Mouse (Mus musculus): Measurements from ENCODE around the gene Hoxb8. TPM values are rescaled to one million over a fixed set of nuclear protein-coding genes. Genes with fewer than 3 reads are reported as not detected.

Hoxb8 gene
- polyA plus RNA-seq, 1 experiment from 2014 or later: not detected

GRCm38 (mm10) chr11:96327750-96328149 is 46.0 kb downstream of the Hoxb8 start:
- H3K4me3 ChIP-seq: no peak overlapping the region
- no peak overlapping the region for H3K9ac ChIP-seq
- ATAC-seq (replicated peaks): no peak
- H3K9me3 ChIP-seq: no peaks in the 10 kb centered on the region
- no peaks in the 10 kb centered on the region for H3K36me3 ChIP-seq (replicated peaks)
- no peak overlapping the region for H3K4me2 ChIP-seq
- WGBS: 0% methylated on average over 5 of the region's 5 CpGs
- H3K4me1 ChIP-seq: no peaks in the 10 kb centered on the region; the same call in 1 of the 2 replicates
- H3K27ac ChIP-seq: no peak overlapping the region
- H3K27me3 ChIP-seq (replicated peaks): peaks cover 95% of the 10 kb centered on the region

GRCm38 (mm10) chr11:96328605-96329004 is 46.9 kb downstream of the Hoxb8 start:
- no peak for ATAC-seq (replicated peaks)
- Histone ChIP-seq H3K36me3 (replicated peaks) (no peaks in the 10 kb centered on the region), H3K27ac (no peak overlapping the region), H3K4me1 (no peaks in the 10 kb centered on the region; the same call in 1 of the 2 replicates), H3K27me3 (replicated peaks) (peaks cover 95% of the 10 kb centered on the region), H3K9ac (no peak overlapping the region), H3K4me3 (no peak overlapping the region), H3K4me2 (no peak overlapping the region), H3K9me3 (no peaks in the 10 kb centered on the region)
- 6% methylated on average over 8 of the region's 8 CpGs for WGBS

GRCm38 (mm10) chr11:96332105-96332504 is 50.4 kb downstream of the Hoxb8 start:
- ATAC-seq (replicated peaks): no peak
- Histone ChIP-seq H3K27ac (no peak overlapping the region), H3K9me3 (no peaks in the 10 kb centered on the region), H3K4me2 (no peak overlapping the region), H3K4me1 (no peaks in the 10 kb centered on the region; the same call in 1 of the 2 replicates), H3K36me3 (replicated peaks) (no peaks in the 10 kb centered on the region), H3K27me3 (replicated peaks) (peaks cover 99% of the 10 kb centered on the region), H3K4me3 (no peak overlapping the region), H3K9ac (no peak overlapping the region)
- 0% methylated on average over 8 of the region's 8 CpGs for WGBS

- Histone ChIP-seq H3K9me3 (no peaks in the 10 kb centered on the region), H3K27ac (no peak overlapping the region), H3K27me3 (replicated peaks) (peaks cover 99% of the 10 kb centered on the region), H3K4me1 (no peaks in the 10 kb centered on the region; the same call in 1 of the 2 replicates), H3K9ac (no peak overlapping the region), H3K4me2 (no peak overlapping the region), H3K4me3 (no peak overlapping the region), H3K36me3 (replicated peaks) (no peaks in the 10 kb centered on the region)
- no peak for ATAC-seq (replicated peaks)
- under 1% methylated on average over 35 of the region's 35 CpGs for WGBS
Measured at GRCm38 (mm10) chr11:96332618-96333032, 50.9 kb downstream of the Hoxb8 start.

GRCm38 (mm10) chr11:96333241-96334001 is 51.7 kb downstream of the Hoxb8 start:
- Histone ChIP-seq H3K27ac (no peak overlapping the region), H3K4me3 (no peak overlapping the region), H3K36me3 (replicated peaks) (no peaks in the 10 kb centered on the region), H3K4me2 (no peak overlapping the region), H3K27me3 (replicated peaks) (peaks cover 99% of the 10 kb centered on the region), H3K9me3 (no peaks in the 10 kb centered on the region), H3K9ac (no peak overlapping the region), H3K4me1 (no peaks in the 10 kb centered on the region; the same call in 1 of the 2 replicates)
- 3% methylated on average over 17 of the region's 17 CpGs for WGBS
- no peak for ATAC-seq (replicated peaks)

GRCm38 (mm10) chr11:96334002-96334364 is 52.3 kb downstream of the Hoxb8 start:
- WGBS: 0% methylated on average over 2 of the region's 2 CpGs
- Histone ChIP-seq H3K4me1 (no peaks in the 10 kb centered on the region; the same call in 1 of the 2 replicates), H3K27me3 (replicated peaks) (peaks cover 99% of the 10 kb centered on the region)

More at GRCm38 (mm10) chr11:96334002-96334364, 52.3 kb downstream of the Hoxb8 start:
- no peak overlapping the region for H3K27ac ChIP-seq
- no peak overlapping the region for H3K4me3 ChIP-seq
- no peaks in the 10 kb centered on the region for H3K9me3 ChIP-seq
- H3K9ac ChIP-seq: no peak overlapping the region
- H3K36me3 ChIP-seq (replicated peaks): no peaks in the 10 kb centered on the region
- H3K4me2 ChIP-seq: no peak overlapping the region
- ATAC-seq (replicated peaks): no peak

MicroRNAs within 50 kb of the gene (microRNA counts, 519-probe panel; counts per million panel counts)
- microRNA mmu-miR-10a: 2,101 counts per million, percentile 22 among the panel's probes with 10 or more counts
- microRNA mmu-miR-196a: not detected

Small RNA genes within 50 kb of the gene (microRNA-seq; reads per million reads assigned to microRNA genes)
- gene Mir10a: 970 reads per million, percentile 80 among the genes with 10 or more reads in this experiment
- not detected for gene Mir196a-1

Other genes with a start within 250 kb of the Hoxb8 start
- 137 TPM in 2 replicates for gene Snf8, start 247.0 kb upstream of the Hoxb8 start, polyA plus RNA-seq (2015; fragmentation: Nextera tagmentation; extraction: Ambion mirVana)
- 41.4 and 44.0 TPM in 2 replicates for gene Ube2z, start 216.5 kb upstream of the Hoxb8 start, polyA plus RNA-seq (2015; fragmentation: Nextera tagmentation; extraction: Ambion mirVana)
- gene Atp5g1, start 206.2 kb upstream of the Hoxb8 start, polyA plus RNA-seq (2015; fragmentation: Nextera tagmentation; extraction: Ambion mirVana): 546 and 607 TPM in 2 replicates
- not detected in 2 replicates for gene Calcoco2, start 169.9 kb upstream of the Hoxb8 start, polyA plus RNA-seq (2015; fragmentation: Nextera tagmentation; extraction: Ambion mirVana)
- gene Ttll6, start 148.1 kb upstream of the Hoxb8 start, polyA plus RNA-seq (2015; fragmentation: Nextera tagmentation; extraction: Ambion mirVana): 0.14 and 0.26 TPM in 2 replicates
- gene Hoxb13, start 87.6 kb upstream of the Hoxb8 start, polyA plus RNA-seq (2015; fragmentation: Nextera tagmentation; extraction: Ambion mirVana): not detected in 2 replicates
- gene Hoxb9, start 10.4 kb upstream of the Hoxb8 start, polyA plus RNA-seq (2015; fragmentation: Nextera tagmentation; extraction: Ambion mirVana): not detected in 2 replicates
- gene Hoxb7, start 4.7 kb downstream of the Hoxb8 start, polyA plus RNA-seq (2015; fragmentation: Nextera tagmentation; extraction: Ambion mirVana): not detected in 2 replicates
- gene Hoxb6, start 10.6 kb downstream of the Hoxb8 start, polyA plus RNA-seq (2015; fragmentation: Nextera tagmentation; extraction: Ambion mirVana): 0.13 and 0.34 TPM in 2 replicates
- gene Hoxb5, start 21.4 kb downstream of the Hoxb8 start, polyA plus RNA-seq (2015; fragmentation: Nextera tagmentation; extraction: Ambion mirVana): 0.09 and 0.70 TPM in 2 replicates
- gene Hoxb4, start 36.4 kb downstream of the Hoxb8 start, polyA plus RNA-seq (2015; fragmentation: Nextera tagmentation; extraction: Ambion mirVana): not detected in 2 replicates
- gene Hoxb3, start 41.4 kb downstream of the Hoxb8 start, polyA plus RNA-seq (2015; fragmentation: Nextera tagmentation; extraction: Ambion mirVana): 0.15 TPM in 1 of 2 replicates, not detected in the other
- gene Hoxb2, start 68.6 kb downstream of the Hoxb8 start, polyA plus RNA-seq (2015; fragmentation: Nextera tagmentation; extraction: Ambion mirVana): 0.17 and 0.32 TPM in 2 replicates
- gene Hoxb1, start 83.8 kb downstream of the Hoxb8 start, polyA plus RNA-seq (2015; fragmentation: Nextera tagmentation; extraction: Ambion mirVana): not detected in 2 replicates
- gene Skap1, start 182.7 kb downstream of the Hoxb8 start, polyA plus RNA-seq (2015; fragmentation: Nextera tagmentation; extraction: Ambion mirVana): 3.0 and 3.8 TPM in 2 replicates

Measured in midbrain, embryonic 15.5 days (tissue).